Mouse (Mus musculus) granulocyte monocyte progenitor cell, adult 5-6 weeks (primary cell): ENCODE measurements around the gene 9530053A07Rik. TPM values are rescaled to one million over a fixed set of nuclear protein-coding genes. Genes with fewer than 3 reads are reported as not detected.

ENCODE experiments used
- ATAC-seq: replicated peaks from 2 replicates; pipeline ENCODE4 v1.8.0; 2016; ENCODE audit warnings: mild to moderate bottlenecking, moderate TSS enrichment, inconsistent platforms; ENCODE audit not compliant: poor library complexity, severe bottlenecking
- total RNA-seq, 2 experiments: library from RNA; stranded (forward) in 1 of 2; stranded (reverse) in 1 of 2; fragments of 200-712, 200-1000 nt in 1 of 2; fragments of >200 nt in 1 of 2; fragmentation: Nextera tagmentation in 1 of 2; gene quantifications; 2 replicates each; pipeline ENCODE4 v1.2.3; 2014 to 2017

9530053A07Rik gene
- total RNA-seq, 2 experiments from 2014 or later: not detected

GRCm38 (mm10) chr7:28214142-28214541, 84.9 kb downstream of the 9530053A07Rik start:
- ATAC-seq: peak; percentile 87

Other genes starting within 250 kb of the 9530053A07Rik start
- gene Zfp974, start 200.0 kb upstream of the 9530053A07Rik start, total RNA-seq (2014; fragmentation: Nextera tagmentation): 2.0 and 5.7 TPM in 2 replicates
- 0.36 and 5.4 TPM in 2 replicates for gene Zfp974, start 200.0 kb upstream of the 9530053A07Rik start, total RNA-seq (2017)
- 17.2 and 18.2 TPM in 2 replicates for gene Zfp780b, start 150.3 kb upstream of the 9530053A07Rik start, total RNA-seq (2014; fragmentation: Nextera tagmentation)
- 7.8 and 12.0 TPM in 2 replicates for gene Zfp780b, start 150.3 kb upstream of the 9530053A07Rik start, total RNA-seq (2017)
- gene Zfp850, start 115.4 kb upstream of the 9530053A07Rik start, total RNA-seq (2014; fragmentation: Nextera tagmentation): 3.1 and 4.8 TPM in 2 replicates
- 11.9 and 12.2 TPM in 2 replicates for gene Zfp850, start 115.4 kb upstream of the 9530053A07Rik start, total RNA-seq (2017)
- 151 and 161 TPM in 2 replicates for gene Psmc4, start 79.4 kb upstream of the 9530053A07Rik start, total RNA-seq (2014; fragmentation: Nextera tagmentation)
- 165 and 198 TPM in 2 replicates for gene Psmc4, start 79.4 kb upstream of the 9530053A07Rik start, total RNA-seq (2017)
- gene Fcgbp, start 58.2 kb upstream of the 9530053A07Rik start, total RNA-seq (2014; fragmentation: Nextera tagmentation): not detected in 2 replicates
- not detected in 2 replicates for gene Fcgbp, start 58.2 kb upstream of the 9530053A07Rik start, total RNA-seq (2017)
- 226 and 268 TPM in 2 replicates for gene Fbl, start 40.2 kb downstream of the 9530053A07Rik start, total RNA-seq (2014; fragmentation: Nextera tagmentation)
- gene Fbl, start 40.2 kb downstream of the 9530053A07Rik start, total RNA-seq (2017): 234 and 267 TPM in 2 replicates
- 1.2 and 4.1 TPM in 2 replicates for gene Dyrk1b, start 50.0 kb downstream of the 9530053A07Rik start, total RNA-seq (2014; fragmentation: Nextera tagmentation)
- 2.3 and 3.2 TPM in 2 replicates for gene Dyrk1b, start 50.0 kb downstream of the 9530053A07Rik start, total RNA-seq (2017)
- 1.2 and 2.3 TPM in 2 replicates for gene Eid2, start 138.4 kb downstream of the 9530053A07Rik start, total RNA-seq (2014; fragmentation: Nextera tagmentation)
- gene Eid2, start 138.4 kb downstream of the 9530053A07Rik start, total RNA-seq (2017): 2.0 and 2.8 TPM in 2 replicates
- 1.2 and 2.1 TPM in 2 replicates for gene Eid2b, start 148.3 kb downstream of the 9530053A07Rik start, total RNA-seq (2014; fragmentation: Nextera tagmentation)
- gene Eid2b, start 148.3 kb downstream of the 9530053A07Rik start, total RNA-seq (2017): 1.6 and 1.9 TPM in 2 replicates
- not detected in 2 replicates for gene Selenov, start 161.7 kb downstream of the 9530053A07Rik start, total RNA-seq (2014; fragmentation: Nextera tagmentation)
- not detected in 2 replicates for gene Selenov, start 161.7 kb downstream of the 9530053A07Rik start, total RNA-seq (2017)
- gene Dll3, start 172.8 kb downstream of the 9530053A07Rik start, total RNA-seq (2014; fragmentation: Nextera tagmentation): not detected in 2 replicates
- 0.10 TPM in 1 of 2 replicates, not detected in the other for gene Dll3, start 172.8 kb downstream of the 9530053A07Rik start, total RNA-seq (2017)
- 60.1 and 83.1 TPM in 2 replicates for gene Timm50, start 182.6 kb downstream of the 9530053A07Rik start, total RNA-seq (2014; fragmentation: Nextera tagmentation)
- gene Timm50, start 182.6 kb downstream of the 9530053A07Rik start, total RNA-seq (2017): 45.8 and 47.7 TPM in 2 replicates
- 72.1 and 81.1 TPM in 2 replicates for gene Supt5, start 209.3 kb downstream of the 9530053A07Rik start, total RNA-seq (2014; fragmentation: Nextera tagmentation)
- gene Supt5, start 209.3 kb downstream of the 9530053A07Rik start, total RNA-seq (2017): 61.2 and 64.1 TPM in 2 replicates
- 4,181 and 4,473 TPM in 2 replicates for gene Rps16, start 221.2 kb downstream of the 9530053A07Rik start, total RNA-seq (2014; fragmentation: Nextera tagmentation)
- gene Rps16, start 221.2 kb downstream of the 9530053A07Rik start, total RNA-seq (2017): 929 and 980 TPM in 2 replicates
- 4.1 and 6.1 TPM in 2 replicates for gene Plekhg2, start 243.1 kb downstream of the 9530053A07Rik start, total RNA-seq (2014; fragmentation: Nextera tagmentation)
- 0.88 and 1.1 TPM in 2 replicates for gene Plekhg2, start 243.1 kb downstream of the 9530053A07Rik start, total RNA-seq (2017)